Mouse (Mus musculus) brain, adult 10 weeks (tissue): Measurements from ENCODE around the gene Gm11564. TPM values are rescaled to one million over a fixed set of nuclear protein-coding genes. Genes with fewer than 3 reads are reported as not detected.

Experiments used
- polyA plus RNA-seq: library from polyadenylated mRNA; stranded (reverse); fragments of 350-450 nt; fragmentation: Illumina TruSeq; extraction: RNeasy Lipid Tissue Mini Kit (QIAGEN cat#74804); gene quantifications from one replicate; pipeline ENCODE4 v1.2.3, GENCODE M21; 2015; ENCODE audit warnings: low read depth, low replicate concordance

The Gm11564 gene
- not detected for polyA plus RNA-seq

GRCm38 (mm10) chr11:99815566-99815965 is at the start of gene Gm11564:
Gene Gm11564 (minus strand): TSS chr11:99815666.

DNA sequence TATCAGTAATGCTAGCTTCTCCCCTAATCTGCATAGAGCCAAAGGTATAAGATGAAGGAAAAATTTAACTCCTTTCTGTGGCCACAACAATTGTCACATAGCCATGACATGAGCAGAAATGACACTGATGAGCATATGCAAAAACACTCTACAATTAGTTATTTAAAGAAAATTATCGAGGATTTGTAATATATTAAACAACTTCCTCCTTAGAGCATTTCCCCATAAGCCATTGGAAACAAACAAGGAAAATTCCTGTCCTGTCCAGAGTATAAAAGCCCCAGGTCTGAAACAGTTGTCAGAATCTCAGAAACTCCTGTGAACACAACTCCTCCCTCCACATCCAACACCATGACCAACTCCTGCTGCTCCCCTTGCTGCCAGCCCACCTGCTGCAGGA is 48.7 kb upstream of the Gm11564 start, which contains the start of gene Gm11559:
Gm11559 (plus strand) TSS at position 301 of the 400 bp plus-strand sequence.

GRCm38 (mm10) chr11:99857617-99858016 is 42.2 kb upstream of the Gm11564 start, which contains the start of gene Gm11568:
Gene Gm11568 (plus strand): TSS chr11:99857917.

GRCm38 (mm10) chr11:99851508-99851907 is 36.0 kb upstream of the Gm11564 start, which contains the start of gene Krtap4-16:
Gene Krtap4-16 (minus strand): TSS chr11:99851608.

GRCm38 (mm10) chr11:99837966-99838365 is 22.5 kb upstream of the Gm11564 start, which contains the start of gene 2300003K06Rik:
Gene 2300003K06Rik (minus strand): TSS chr11:99838066.

DNA sequence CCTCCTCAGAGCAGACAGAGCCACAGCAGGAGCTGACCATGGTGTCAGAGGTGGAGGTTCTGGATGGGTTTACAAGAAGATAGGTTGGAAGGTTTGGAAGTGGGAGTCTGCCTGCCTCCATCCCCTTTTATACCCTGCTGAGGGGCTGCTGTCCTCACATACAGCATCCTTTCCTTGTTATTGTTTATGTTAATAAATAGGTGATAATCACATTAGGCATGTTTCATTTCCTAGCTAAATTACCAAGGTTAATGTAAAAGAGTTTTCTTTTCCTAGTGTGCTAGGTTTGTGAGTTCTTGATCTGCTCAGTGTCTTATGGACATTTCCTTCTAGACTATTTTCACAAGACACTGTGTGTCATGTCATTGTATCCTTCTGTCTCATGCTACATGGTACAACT is 5.7 kb downstream of the Gm11564 start, which contains the start of gene Krtap4-13:
Krtap4-13 (minus strand) TSS at position 101 of the 400 bp plus-strand sequence.

DNA sequence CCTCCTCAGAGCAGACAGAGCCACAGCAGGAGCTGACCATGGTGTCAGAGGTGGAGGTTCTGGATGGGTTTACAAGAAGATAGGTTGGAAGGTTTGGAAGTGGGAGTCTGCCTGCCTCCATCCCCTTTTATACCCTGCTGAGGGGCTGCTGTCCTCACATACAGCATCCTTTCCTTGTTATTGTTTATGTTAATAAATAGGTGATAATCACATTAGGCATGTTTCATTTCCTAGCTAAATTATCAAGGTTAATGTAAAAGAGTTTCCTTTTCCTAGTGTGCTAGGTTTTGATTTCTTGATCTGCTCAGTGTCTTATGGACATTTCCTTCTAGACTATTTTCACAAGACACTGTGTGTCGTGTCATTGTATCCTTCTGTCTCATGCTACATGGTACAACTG is 11.1 kb downstream of the Gm11564 start, which contains the start of gene Gm11554:
Gm11554 (minus strand) TSS at position 101 of the 400 bp plus-strand sequence.

DNA sequence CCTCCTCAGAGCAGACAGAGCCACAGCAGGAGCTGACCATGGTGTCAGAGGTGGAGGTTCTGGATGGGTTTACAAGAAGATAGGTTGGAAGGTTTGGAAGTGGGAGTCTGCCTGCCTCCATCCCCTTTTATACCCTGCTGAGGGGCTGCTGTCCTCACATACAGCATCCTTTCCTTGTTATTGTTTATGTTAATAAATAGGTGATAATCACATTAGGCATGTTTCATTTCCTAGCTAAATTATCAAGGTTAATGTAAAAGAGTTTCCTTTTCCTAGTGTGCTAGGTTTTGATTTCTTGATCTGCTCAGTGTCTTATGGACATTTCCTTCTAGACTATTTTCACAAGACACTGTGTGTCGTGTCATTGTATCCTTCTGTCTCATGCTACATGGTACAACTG is 16.6 kb downstream of the Gm11564 start, which contains the start of gene Gm11569:
Gm11569 (minus strand) TSS at position 101 of the 400 bp plus-strand sequence.

GRCm38 (mm10) chr11:99793367-99793766 is 22.1 kb downstream of the Gm11564 start, which contains the start of gene Gm11596:
Gene Gm11596 (minus strand): TSS chr11:99793467.

GRCm38 (mm10) chr11:99784900-99785299 is 30.6 kb downstream of the Gm11564 start, which contains the start of gene Krtap4-9:
Gene Krtap4-9 (plus strand): TSS chr11:99785200.

DNA sequence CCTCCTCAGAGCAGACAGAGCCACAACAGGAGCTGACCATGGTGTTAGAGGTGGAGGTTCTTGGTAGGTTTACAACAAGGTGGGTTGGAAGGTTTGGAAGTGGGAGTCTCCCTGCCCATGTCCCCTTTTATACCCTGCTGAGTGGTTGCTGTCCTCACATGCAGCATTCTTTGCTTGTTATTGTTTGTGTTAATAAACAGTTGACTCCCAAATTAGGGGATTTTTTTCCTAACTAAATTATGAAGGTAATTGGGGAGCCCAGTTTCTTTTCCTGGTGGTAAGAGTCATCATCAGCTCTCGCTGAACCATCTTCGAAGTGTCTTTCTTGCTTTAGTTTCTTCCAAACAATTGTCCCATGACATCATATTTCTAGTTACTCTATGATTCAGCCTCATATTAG is 34.9 kb downstream of the Gm11564 start, which contains the start of gene Krtap4-8:
Krtap4-8 (minus strand) TSS at position 101 of the 400 bp plus-strand sequence.

DNA sequence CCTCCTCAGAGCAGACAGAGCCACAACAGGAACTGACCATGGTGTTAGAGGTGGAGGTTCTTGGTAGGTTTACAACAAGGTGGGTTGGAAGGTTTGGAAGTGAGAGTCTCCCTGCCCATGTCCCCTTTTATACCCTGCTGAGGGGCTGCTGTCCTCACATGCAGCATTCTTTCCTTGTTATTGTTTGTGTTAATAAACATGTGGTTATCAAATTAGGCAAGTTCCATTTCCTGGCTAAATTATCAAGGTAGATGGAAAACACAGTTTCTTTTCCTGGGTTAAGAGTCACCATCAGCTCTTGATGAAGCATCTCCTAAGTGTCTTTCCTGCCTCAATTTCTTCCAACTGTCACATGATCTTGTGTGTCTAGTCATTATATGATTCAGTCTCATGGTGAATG is 42.7 kb downstream of the Gm11564 start, which contains the start of gene Gm11595:
Gm11595 (minus strand) TSS at position 101 of the 400 bp plus-strand sequence.

Other genes with a start within 250 kb of the Gm11564 start
- not detected for gene Krtap3-1, start 249.0 kb downstream of the Gm11564 start, polyA plus RNA-seq
- not detected for gene Krtap1-5, start 234.7 kb downstream of the Gm11564 start, polyA plus RNA-seq
- gene Krtap1-4, start 232.0 kb downstream of the Gm11564 start, polyA plus RNA-seq, result not detected
- not detected for gene Krtap1-3, start 224.3 kb downstream of the Gm11564 start, polyA plus RNA-seq
- gene Krtap9-3, start 217.6 kb downstream of the Gm11564 start, polyA plus RNA-seq, result not detected
- not detected for gene Gm11938, start 212.4 kb downstream of the Gm11564 start, polyA plus RNA-seq
- gene Gm11937, start 205.5 kb downstream of the Gm11564 start, polyA plus RNA-seq, result not detected
- not detected for gene Krtap2-4, start 200.8 kb downstream of the Gm11564 start, polyA plus RNA-seq
- gene Gm11562, start 195.2 kb downstream of the Gm11564 start, polyA plus RNA-seq, result not detected
- not detected for gene Krtap4-1, start 187.4 kb downstream of the Gm11564 start, polyA plus RNA-seq
- gene Krtap4-2, start 180.6 kb downstream of the Gm11564 start, polyA plus RNA-seq, result not detected
- not detected for gene Krtap4-7, start 171.6 kb downstream of the Gm11564 start, polyA plus RNA-seq
- not detected for gene Gm11555, start 165.4 kb downstream of the Gm11564 start, polyA plus RNA-seq
- not detected for gene Gm11563, start 156.7 kb downstream of the Gm11564 start, polyA plus RNA-seq
- gene Krtap4-6, start 149.7 kb downstream of the Gm11564 start, polyA plus RNA-seq, result not detected
- not detected for gene Gm14190, start 124.9 kb downstream of the Gm11564 start, polyA plus RNA-seq
- not detected for gene Gm14180, start 81.4 kb downstream of the Gm11564 start, polyA plus RNA-seq
- not detected for gene Gm11595, start 42.8 kb downstream of the Gm11564 start, polyA plus RNA-seq
- gene Krtap4-8, start 35.0 kb downstream of the Gm11564 start, polyA plus RNA-seq, result not detected
- not detected for gene Krtap4-9, start 30.5 kb downstream of the Gm11564 start, polyA plus RNA-seq
- gene Gm11596, start 22.2 kb downstream of the Gm11564 start, polyA plus RNA-seq, result not detected
- not detected for gene Gm11569, start 16.7 kb downstream of the Gm11564 start, polyA plus RNA-seq
- not detected for gene Gm11554, start 11.2 kb downstream of the Gm11564 start, polyA plus RNA-seq
- not detected for gene Krtap4-13, start 5.8 kb downstream of the Gm11564 start, polyA plus RNA-seq
- gene 2300003K06Rik, start 22.4 kb upstream of the Gm11564 start, polyA plus RNA-seq, result not detected
- not detected for gene Krtap4-16, start 35.9 kb upstream of the Gm11564 start, polyA plus RNA-seq
- gene Gm11568, start 42.3 kb upstream of the Gm11564 start, polyA plus RNA-seq, result not detected
- not detected for gene Gm11559, start 48.8 kb upstream of the Gm11564 start, polyA plus RNA-seq
- gene Krtap9-1, start 57.7 kb upstream of the Gm11564 start, polyA plus RNA-seq, result not detected
- not detected for gene Gm11567, start 63.5 kb upstream of the Gm11564 start, polyA plus RNA-seq
- not detected for gene Krtap31-1, start 92.3 kb upstream of the Gm11564 start, polyA plus RNA-seq
- not detected for gene Gm11565, start 99.1 kb upstream of the Gm11564 start, polyA plus RNA-seq
- not detected for gene Krtap31-2, start 120.6 kb upstream of the Gm11564 start, polyA plus RNA-seq
- not detected for gene Krtap9-5, start 132.8 kb upstream of the Gm11564 start, polyA plus RNA-seq
- not detected for gene Krtap29-1, start 163.4 kb upstream of the Gm11564 start, polyA plus RNA-seq
- not detected for gene Krtap16-1, start 170.9 kb upstream of the Gm11564 start, polyA plus RNA-seq
- gene Krtap17-1, start 178.3 kb upstream of the Gm11564 start, polyA plus RNA-seq, result not detected
- gene Krt33a, start 200.5 kb upstream of the Gm11564 start, polyA plus RNA-seq, result not detected
- not detected for gene Krt33b, start 214.2 kb upstream of the Gm11564 start, polyA plus RNA-seq
- not detected for gene Krt34, start 225.9 kb upstream of the Gm11564 start, polyA plus RNA-seq
- not detected for gene Krt31, start 234.9 kb upstream of the Gm11564 start, polyA plus RNA-seq